Mouse (Mus musculus): ENCODE measurements around the gene Xrra1.

Xrra1 gene

DNA sequence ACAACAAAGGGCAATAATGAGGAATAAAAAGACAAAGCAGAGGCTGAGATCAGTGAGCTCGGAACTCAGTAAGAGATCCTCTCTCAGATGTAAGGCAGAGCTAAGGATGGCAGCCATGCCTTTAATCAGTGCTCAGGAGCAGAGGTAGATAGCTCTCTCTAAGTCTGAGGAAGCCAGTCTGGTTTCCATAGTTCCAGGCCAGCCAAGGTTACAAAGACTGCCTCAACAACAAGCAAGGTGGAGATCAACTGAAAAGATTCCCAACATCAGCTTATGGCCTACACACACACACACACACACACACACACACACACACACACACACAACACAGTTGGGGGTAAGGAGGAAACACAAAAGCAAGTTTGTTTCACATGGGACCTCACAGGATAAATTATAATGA, 7.8 kb upstream of the Xrra1 start:
- DNase-seq (ENCODE audit: low read depth, low spot score): no peak

GRCm38 (mm10) chr7:99851618-99852017, 7.3 kb upstream of the Xrra1 start:
- DNase-seq (ENCODE audit: low read depth, low spot score): no peak

DNA sequence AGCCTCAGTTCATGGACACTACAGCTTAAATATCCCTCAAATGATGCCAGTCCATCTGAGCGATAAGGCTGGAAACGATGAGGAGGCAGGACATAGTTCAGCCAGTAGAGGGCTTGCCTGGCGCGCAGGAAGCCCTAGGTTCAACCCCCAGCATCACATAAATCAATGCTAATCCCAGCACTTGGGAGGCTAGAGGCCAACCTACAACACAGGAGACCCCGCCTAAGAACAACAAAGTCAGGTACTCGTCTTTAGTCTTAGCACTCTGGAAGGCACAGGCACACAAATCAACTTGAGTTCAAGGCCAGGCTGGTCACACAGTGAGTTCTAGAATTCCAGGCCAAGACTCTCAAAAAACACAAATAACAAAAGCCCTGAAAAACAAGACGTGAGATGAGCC, 5.6 kb upstream of the Xrra1 start:
- DNase-seq (ENCODE audit: low read depth, low spot score): no peak

DNA sequence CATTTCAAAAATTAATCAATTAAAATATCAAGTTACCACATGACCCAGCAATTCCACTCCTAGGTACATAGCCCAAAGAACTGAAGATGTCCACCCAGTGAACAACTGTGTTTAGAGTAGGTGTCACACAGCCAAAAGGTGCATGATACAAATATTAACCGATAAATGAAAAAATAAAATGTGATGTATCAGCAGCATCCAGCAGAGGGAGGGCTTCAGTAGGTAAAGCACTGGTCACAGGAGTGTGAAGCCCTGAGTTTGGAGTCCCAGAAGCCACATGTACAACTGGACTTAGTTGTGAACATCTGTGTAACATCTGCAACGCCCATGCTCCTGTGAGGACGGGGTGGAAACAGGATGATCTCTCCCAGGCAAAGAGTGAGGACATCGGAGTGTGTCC, 4.6 kb upstream of the Xrra1 start:
- no peak for DNase-seq (ENCODE audit: low read depth, low spot score)

DNA sequence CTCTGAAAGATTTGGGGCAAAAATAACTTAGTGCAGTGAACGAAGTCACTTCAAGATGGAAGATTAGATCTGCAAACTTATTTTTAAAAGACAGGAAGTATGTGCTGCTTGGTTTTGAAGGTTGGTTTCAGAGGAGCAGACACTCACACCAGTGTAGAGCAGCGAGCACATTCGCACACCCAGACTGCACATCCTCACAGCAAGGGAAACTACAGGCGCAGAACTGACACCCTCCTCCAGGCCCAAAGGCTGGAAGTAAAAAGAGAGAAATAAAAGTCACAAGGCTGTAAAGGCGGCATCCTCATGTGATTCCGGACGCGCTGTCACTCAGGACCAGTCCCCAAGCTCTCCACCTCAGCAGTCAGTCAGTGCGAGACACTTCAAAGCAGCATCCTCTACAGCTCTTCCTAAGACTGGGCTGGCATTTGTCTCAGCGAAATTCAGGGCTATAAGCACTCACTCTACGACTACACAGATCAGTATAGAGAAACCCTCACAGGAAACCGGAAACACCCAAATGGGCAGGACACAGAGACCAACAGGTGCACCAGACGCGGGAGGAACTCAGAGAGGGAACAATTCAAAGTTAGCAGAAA, 2.6 kb upstream of the Xrra1 start:
- DNase-seq (ENCODE audit: low read depth, low spot score): no peak

- no peak for DNase-seq (ENCODE audit: low read depth, low spot score)
These were observed 622 bp upstream of the Xrra1 start for GRCm38 (mm10) chr7:99858175-99858812.

DNA sequence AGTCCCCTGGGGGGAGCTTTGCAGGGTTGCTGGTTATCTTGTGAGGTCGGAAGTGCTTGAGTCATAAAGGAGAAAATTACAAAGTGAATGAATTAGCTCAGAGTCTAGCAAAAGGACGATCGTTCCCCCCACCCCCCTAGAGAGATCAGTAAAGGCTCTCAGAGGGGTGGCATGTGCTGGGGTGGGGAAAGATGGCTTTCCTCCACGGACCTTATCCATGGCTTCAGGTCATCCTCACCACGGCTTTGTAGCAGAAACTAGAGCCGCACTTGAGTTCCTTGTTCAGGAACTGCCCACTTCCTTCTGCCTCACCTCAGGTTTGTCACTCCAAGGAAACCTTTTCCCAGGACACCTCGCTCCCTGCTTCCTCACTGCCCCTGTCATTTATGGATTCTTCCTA, 4.4 kb downstream of the Xrra1 start, which contains the start of gene Spcs2:
TSS of gene Spcs2 (minus strand) at position 101 of the 400 bp plus-strand sequence.
- no peak for DNase-seq (ENCODE audit: low read depth, low spot score)

DNA sequence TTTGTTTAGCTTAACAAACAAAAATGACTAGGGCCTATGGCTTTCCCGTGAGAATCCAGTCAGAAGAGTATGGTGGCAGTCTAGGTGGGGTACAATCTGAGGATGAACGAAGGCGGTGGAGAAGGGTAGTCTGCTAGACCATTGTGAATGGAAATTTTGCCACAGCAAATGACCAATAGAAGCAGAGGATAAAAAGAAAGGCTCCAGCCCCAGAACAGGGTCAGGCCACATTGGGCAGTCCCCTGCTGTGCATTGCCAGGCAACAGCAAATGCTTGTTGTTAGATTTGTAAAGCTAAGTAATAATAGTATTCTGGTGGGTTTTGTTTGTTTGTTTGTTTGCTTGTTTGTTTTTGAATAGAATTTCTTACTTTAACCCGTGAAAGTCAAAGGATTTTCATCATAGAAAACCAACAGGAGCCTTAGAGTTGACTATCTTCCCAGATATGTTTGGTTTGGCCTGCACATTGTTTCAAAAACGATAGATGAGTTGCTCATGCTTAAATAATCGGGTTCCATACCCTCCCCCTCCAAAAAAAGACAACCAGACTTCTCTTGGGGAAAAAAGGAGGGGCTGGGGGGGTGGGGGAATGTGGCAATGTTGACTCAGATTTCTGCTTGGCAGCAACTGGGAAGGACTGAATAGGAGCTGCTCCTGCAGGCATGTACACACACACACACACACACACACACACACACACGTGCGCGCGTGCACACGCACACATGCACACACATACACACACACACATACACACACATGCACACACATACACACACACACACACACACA, 5.5 kb downstream of the Xrra1 start:
- DNase-seq (ENCODE audit: low read depth, low spot score): no peak

GRCm38 (mm10) chr7:99865219-99865618, 6.3 kb downstream of the Xrra1 start:
- DNase-seq (ENCODE audit: low read depth, low spot score): no peak

DNA sequence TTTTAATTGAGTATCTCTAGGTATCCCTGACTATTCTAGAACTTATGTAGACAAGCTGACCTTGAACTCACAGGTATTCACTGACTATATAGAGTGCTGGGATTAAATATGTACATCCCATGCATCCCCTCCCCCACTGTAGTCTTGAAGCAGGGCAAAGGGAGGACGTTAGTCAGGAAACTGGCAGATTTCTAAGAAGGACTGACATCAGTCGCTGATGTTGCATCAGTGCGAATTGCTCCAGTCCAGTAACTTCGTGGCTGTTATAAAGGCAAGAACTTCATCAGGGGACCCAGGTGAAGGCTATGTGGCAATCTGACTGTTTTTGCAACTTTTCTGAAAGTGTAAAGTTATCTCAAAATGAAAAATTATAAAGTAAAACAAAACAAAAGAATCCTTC, 10.4 kb downstream of the Xrra1 start:
- DNase-seq (ENCODE audit: low read depth, low spot score): no peak

DNA sequence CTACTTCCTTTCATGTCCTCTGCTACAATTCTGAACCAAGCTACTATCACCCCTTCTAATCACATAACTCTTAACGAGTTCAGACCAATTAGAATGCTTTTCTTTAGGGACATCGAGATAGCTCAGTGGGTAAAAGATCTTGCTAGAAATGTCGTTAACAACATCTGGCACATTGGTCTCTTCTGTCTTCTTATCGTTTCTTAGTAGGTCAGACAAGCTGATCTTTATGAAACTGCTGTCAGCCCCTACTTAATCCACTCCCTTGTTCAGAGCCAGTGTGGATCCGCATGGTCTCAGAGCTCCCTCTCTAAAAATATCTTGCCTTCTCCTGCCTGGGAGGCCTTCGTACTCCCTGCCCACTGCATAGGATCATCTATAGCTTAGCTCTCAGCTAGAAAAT, 15.0 kb downstream of the Xrra1 start:
- no peak for DNase-seq (ENCODE audit: low read depth, low spot score)

- no peak for DNase-seq (ENCODE audit: low read depth, low spot score)
These were observed 17.0 kb downstream of the Xrra1 start for GRCm38 (mm10) chr7:99875891-99876290.

- DNase-seq (ENCODE audit: low read depth, low spot score): peak; percentile 90
These were observed 17.4 kb downstream of the Xrra1 start for GRCm38 (mm10) chr7:99876345-99876744.

- no peak for DNase-seq (ENCODE audit: low read depth, low spot score)
These were observed 19.3 kb downstream of the Xrra1 start for GRCm38 (mm10) chr7:99878254-99878653.

- no peak for DNase-seq (ENCODE audit: low read depth, low spot score)
These were observed 28.4 kb downstream of the Xrra1 start for GRCm38 (mm10) chr7:99887230-99887735.

DNA sequence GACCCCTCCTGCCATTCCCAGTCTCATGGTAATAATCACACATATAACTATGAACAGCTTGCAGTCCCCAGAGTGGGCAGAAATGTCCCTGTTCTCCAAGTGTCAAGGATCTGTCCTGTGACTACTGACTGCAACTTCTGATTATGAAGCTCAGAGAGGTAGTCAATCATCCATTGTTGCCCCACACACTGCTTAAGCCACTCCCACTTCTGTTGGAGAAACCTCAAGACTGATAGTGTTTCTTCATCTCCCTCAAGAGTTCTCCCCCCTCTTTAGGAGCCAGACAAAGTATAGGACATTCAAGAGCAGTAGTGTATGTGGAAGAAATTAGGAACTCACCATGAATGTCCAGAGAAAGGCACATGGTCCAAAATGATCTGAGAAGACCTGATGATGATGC, 28.8 kb downstream of the Xrra1 start:
- no peak for DNase-seq (ENCODE audit: low read depth, low spot score)

GRCm38 (mm10) chr7:99889175-99889880, 30.4 kb downstream of the Xrra1 start:
- no peak for DNase-seq (ENCODE audit: low read depth, low spot score)

DNA sequence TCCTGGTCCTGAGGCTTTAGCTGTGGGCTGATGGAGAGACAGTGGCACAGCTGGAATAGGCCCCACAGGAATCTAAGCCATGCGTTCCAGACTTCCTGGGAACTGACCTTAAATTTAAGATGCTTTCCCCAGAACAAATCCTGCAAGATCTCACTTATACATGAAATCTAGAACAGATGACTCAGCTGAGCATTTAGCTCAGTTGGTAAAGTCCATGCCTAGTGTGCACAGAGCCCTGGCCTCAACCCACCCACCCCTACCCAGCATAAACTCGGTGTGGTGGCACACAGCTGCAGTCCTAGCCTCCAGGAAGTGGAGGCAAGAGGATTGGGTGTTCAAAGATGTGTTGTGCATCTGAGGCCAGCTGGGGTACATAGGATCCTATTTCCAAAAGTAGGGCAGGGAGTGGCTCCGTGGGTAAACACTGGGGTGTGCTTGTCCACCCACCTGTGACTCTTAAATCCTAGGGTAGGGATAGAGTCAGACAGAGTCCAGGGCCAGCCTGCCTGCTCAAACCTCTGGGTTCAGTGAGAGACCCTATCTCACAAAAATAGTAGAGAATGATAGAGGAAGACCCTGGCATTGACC, 31.3 kb downstream of the Xrra1 start:
- no peak for DNase-seq (ENCODE audit: low read depth, low spot score)

GRCm38 (mm10) chr7:99891471-99891870, 32.6 kb downstream of the Xrra1 start:
- no peak for DNase-seq (ENCODE audit: low read depth, low spot score)

DNA sequence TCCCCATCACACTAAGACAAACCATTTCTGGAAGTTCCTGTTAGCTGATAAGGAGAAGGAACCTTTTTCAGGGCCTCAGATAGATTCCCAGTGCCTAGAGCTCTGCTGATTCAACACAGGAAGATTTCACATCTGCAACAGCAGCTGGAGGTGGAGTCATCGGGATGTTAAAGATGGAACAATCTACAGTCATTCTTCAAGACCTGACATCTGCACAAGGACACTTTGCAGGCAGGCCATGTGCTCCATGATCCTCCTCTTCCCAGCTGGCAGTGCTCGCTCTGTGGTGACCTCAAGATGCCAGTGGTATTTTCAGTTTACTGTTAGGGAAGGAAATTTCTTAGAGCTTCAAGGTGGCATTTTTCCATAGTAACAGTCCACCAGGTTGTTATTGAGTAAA, 33.4 kb downstream of the Xrra1 start:
- no peak for DNase-seq (ENCODE audit: low read depth, low spot score)

- DNase-seq (ENCODE audit: low read depth, low spot score): no peak
These were observed 35.1 kb downstream of the Xrra1 start for GRCm38 (mm10) chr7:99893967-99894366.

DNA sequence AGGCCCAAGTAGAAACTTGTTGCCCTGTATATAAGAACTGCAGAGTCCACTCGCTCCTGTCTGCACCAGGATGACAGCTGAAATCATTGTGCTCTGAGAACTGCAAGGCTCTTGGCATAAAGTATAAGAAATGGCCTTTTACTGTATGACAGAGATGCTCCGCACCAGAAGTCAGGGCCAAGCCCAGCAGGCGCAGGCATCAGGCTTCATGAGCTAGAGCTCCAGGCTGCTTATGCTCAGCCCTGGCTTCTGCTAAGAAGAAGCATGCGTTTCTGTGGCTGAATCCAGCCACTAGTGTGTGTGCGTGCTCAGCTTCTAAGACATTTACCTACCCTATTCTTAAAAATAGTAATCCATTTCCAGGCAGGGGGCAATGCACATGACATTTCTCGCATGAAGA, 35.6 kb downstream of the Xrra1 start:
- DNase-seq (ENCODE audit: low read depth, low spot score): no peak

Measured in retina, adult 2 months (tissue).